Mouse (Mus musculus): ENCODE results near the gene Bcap29. TPM values are rescaled to one million over a fixed set of nuclear protein-coding genes. Genes with fewer than 3 reads are reported as not detected.
A peak's percentile ranks its signal among the peaks of the same experiment; 100 is the strongest.
"Not testable (repeated sequence)": the region's sequence is repeated elsewhere in the genome, so short reads cannot be mapped to it uniquely, and the experiment has no call there.

Gene Bcap29
- polyA plus RNA-seq, 1 experiment: 0.56 TPM

DNA sequence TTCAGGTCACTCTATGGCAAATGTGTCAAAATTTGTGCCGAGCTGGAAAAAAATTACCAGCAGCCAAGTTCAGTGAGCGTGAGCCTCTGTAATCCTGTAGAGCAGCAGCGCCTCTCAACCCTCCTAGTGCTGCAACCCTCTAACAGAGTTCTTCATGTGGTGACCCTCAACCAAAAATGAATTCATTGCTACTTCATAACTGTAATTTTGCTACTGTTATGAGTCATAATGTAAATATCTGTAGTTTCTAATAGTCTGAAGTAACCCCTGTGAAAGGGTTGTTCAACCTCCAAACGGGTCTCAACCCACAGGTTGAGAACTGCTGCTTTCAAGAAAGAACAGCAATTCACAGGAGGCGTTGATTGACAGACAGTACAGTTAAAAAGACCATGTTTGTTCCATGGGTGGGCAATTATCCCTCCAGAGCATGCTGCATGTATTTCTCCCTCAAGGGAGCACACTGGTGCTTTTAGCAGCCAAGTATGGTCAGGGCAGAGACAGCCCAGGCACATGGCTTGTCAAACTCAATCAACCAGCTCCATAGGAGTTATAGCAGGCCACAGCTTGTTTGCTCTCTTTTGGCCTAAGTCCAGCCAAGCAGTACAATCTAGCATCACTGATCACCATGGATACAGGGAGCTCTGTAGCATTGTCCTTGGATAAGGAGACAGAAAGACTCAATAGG lies 53.7 kb downstream of the Bcap29 start:
- 88% methylated on average over 5 of the region's 5 CpGs for WGBS
- Histone ChIP-seq H3K27ac (ENCODE audit: insufficient read depth, low read depth, low read length) (no peak overlapping the region), H3K27me3 (ENCODE audit: control insufficient read depth, insufficient read depth, low read length) (no peaks in the 10 kb centered on the region), H3K4me3 (ENCODE audit: low read depth, low read length) (no peak overlapping the region), H3K36me3 (ENCODE audit: control insufficient read depth, insufficient read depth, low read length) (no peaks in the 10 kb centered on the region), H3K4me1 (ENCODE audit: control insufficient read depth, insufficient read depth, insufficient read length, low read length) (no peaks in the 10 kb centered on the region)
- TF ChIP-seq POLR2A (IDR thresholded peaks at IDR 0.05; ENCODE audit: low read depth, low read length) (no peak), CTCF (IDR thresholded peaks at IDR 0.05; ENCODE audit: extremely low read depth, insufficient read length, insufficient replicate concordance, low read depth, low read length) (no peak)

DNA sequence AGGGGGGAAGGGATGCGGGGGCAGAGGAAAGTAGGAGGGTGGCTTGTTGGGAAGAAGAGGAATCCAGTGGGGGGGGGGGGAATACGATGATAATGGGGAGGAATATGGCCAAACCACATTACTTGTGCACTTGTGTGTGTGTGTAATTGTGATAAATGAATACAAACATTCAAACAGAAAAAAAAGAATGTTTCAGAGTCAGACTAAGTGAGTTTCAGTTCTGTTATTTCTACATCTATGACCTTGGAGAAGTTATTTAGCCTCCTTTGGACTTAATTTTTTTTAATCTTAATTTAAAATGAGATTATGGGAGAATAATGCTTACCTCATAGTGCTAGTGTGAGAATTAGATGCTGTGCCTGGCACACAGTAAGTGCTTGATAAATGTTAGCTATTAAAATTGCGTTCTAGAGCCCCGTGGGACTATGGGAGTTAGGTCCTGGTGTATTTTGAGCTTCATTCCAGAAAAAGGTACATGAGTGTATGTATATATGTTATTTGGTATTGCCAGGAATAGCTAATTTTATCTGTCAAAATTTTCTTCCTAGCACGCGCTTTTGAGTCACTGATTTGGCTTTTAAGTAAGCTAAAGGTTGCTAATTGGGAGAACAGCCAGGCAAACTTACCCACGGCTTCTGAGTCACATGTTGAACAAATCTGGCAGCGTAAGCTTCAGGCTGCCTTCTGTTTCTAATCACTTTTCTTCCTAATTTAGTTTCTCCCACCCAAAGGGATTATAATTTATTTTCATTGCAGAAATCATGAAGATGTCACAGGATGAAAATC lies 55.6 kb downstream of the Bcap29 start:
- Histone ChIP-seq H3K4me3 (ENCODE audit: low read depth, low read length) (no peak overlapping the region), H3K4me1 (ENCODE audit: control insufficient read depth, insufficient read depth, insufficient read length, low read length) (no peaks in the 10 kb centered on the region), H3K36me3 (ENCODE audit: control insufficient read depth, insufficient read depth, low read length) (no peaks in the 10 kb centered on the region), H3K27ac (ENCODE audit: insufficient read depth, low read depth, low read length) (no peak overlapping the region), H3K27me3 (ENCODE audit: control insufficient read depth, insufficient read depth, low read length) (no peaks in the 10 kb centered on the region)
- no peak for TF ChIP-seq POLR2A (IDR thresholded peaks at IDR 0.05; ENCODE audit: low read depth, low read length)
- TF ChIP-seq CTCF (IDR thresholded peaks at IDR 0.05; ENCODE audit: extremely low read depth, insufficient read length, insufficient replicate concordance, low read depth, low read length): no peak
- 87% methylated on average over 8 of the region's 8 CpGs for WGBS

DNA sequence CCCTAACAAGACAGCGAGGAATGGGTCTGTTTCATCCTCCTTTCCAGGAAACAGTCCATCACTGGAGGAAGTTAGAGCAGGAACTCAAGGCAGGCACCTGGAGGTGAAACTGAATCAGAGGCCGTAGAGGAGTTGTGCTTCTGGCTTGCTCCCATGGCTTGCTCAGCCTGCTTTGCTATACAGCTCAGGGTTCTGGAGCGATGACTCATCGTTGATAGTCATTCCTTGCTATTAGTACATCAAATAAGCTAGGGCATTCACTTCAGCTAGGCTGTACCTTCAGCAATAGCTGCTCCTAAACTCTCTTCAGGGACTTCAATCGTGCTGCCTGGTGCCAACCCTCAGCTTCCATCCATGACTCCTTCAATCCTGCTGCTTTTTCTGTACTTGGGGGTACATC lies 60.0 kb downstream of the Bcap29 start:
- 84% methylated on average over 5 of the region's 5 CpGs for WGBS
- Histone ChIP-seq H3K4me1 (ENCODE audit: control insufficient read depth, insufficient read depth, insufficient read length, low read length) (no peaks in the 10 kb centered on the region), H3K27me3 (ENCODE audit: control insufficient read depth, insufficient read depth, low read length) (no peaks in the 10 kb centered on the region), H3K36me3 (ENCODE audit: control insufficient read depth, insufficient read depth, low read length) (no peaks in the 10 kb centered on the region), H3K27ac (ENCODE audit: insufficient read depth, low read depth, low read length) (no peak overlapping the region), H3K4me3 (ENCODE audit: low read depth, low read length) (no peak overlapping the region)
- TF ChIP-seq POLR2A (IDR thresholded peaks at IDR 0.05; ENCODE audit: low read depth, low read length): no peak
- no peak for TF ChIP-seq CTCF (IDR thresholded peaks at IDR 0.05; ENCODE audit: extremely low read depth, insufficient read length, insufficient replicate concordance, low read depth, low read length)

DNA sequence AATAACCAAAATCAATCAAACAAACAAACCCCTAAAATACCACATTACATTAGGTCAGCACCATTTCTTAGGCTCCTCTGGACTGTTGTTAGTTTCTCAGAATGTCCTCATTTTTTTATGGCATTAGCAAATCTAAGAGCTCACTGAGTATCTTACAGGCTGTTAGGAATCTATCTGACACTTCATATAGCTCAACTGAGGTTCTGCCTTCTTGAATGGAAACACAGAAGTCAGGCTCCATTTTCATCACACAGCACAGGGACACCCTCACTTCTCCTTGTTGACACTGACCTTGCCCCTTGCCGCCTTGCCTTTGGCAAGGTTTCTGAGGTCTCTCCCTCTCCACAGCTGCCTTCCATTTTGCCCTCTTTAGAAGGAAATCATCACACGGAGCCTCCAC lies 64.7 kb downstream of the Bcap29 start:
- no peak overlapping the region for H3K4me3 ChIP-seq (ENCODE audit: low read depth, low read length)
- TF ChIP-seq POLR2A (IDR thresholded peaks at IDR 0.05; ENCODE audit: low read depth, low read length): no peak
- no peak for TF ChIP-seq CTCF (IDR thresholded peaks at IDR 0.05; ENCODE audit: extremely low read depth, insufficient read length, insufficient replicate concordance, low read depth, low read length)
- 0 out of 2 replicates have a peak, but pooled peaks cover 2% of the 10 kb centered on the region for H3K4me1 ChIP-seq (ENCODE audit: control insufficient read depth, insufficient read depth, insufficient read length, low read length)
- no peaks in the 10 kb centered on the region for H3K36me3 ChIP-seq (ENCODE audit: control insufficient read depth, insufficient read depth, low read length)
- no peak overlapping the region for H3K27ac ChIP-seq (ENCODE audit: insufficient read depth, low read depth, low read length)
- WGBS: 62% methylated on average over 2 of the region's 2 CpGs
- H3K27me3 ChIP-seq (ENCODE audit: control insufficient read depth, insufficient read depth, low read length): no peaks in the 10 kb centered on the region

DNA sequence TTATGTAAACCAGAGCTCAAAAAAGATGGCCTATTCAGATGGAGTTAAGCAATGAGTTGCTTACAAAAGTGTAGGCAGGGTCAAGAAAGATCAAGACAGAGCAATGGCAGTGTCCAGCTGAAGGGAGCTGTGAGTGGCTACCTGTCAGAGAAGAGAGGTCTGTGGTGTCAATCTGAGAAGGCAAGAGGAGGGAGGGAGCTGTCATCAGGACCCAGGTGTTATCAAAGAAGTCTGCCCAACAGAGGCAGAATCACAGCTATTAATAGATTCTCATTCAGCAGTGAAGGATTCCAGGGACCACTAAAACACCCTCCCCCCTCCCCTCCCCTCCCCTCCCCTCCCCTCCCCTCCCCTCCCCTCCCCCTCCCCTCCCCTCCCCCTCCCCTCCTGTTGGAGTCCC lies 65.8 kb downstream of the Bcap29 start:
- TF ChIP-seq CTCF (IDR thresholded peaks at IDR 0.05; ENCODE audit: extremely low read depth, insufficient read length, insufficient replicate concordance, low read depth, low read length) (no peak), POLR2A (IDR thresholded peaks at IDR 0.05; ENCODE audit: low read depth, low read length) (no peak)
- Histone ChIP-seq H3K4me1 (ENCODE audit: control insufficient read depth, insufficient read depth, insufficient read length, low read length) (0 out of 2 replicates have a peak, but pooled peaks cover 2% of the 10 kb centered on the region), H3K4me3 (ENCODE audit: low read depth, low read length) (no peak overlapping the region), H3K27me3 (ENCODE audit: control insufficient read depth, insufficient read depth, low read length) (no peaks in the 10 kb centered on the region), H3K36me3 (ENCODE audit: control insufficient read depth, insufficient read depth, low read length) (no peaks in the 10 kb centered on the region), H3K27ac (ENCODE audit: insufficient read depth, low read depth, low read length) (no peak overlapping the region)

DNA sequence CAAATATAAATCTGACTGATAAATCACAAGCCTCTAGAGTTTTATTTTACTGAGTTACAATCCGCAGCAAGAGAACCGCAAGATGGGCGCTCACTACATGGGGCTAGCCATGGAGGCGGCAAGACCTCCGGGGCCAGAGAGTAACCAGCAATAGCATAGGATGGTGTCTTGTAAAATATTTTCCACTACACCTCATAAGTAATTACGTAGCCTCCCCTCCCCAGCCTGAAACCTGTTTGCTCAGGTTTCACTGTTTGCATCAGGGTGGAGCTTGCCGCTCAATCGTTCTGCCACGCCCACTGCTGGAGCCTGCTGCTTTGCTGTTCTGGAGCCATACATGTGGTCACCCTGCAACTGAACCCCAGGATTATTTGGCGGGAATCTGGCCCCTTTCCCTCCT lies 66.9 kb downstream of the Bcap29 start:
- H3K4me1 ChIP-seq (ENCODE audit: control insufficient read depth, insufficient read depth, insufficient read length, low read length); H3K27me3 ChIP-seq (ENCODE audit: control insufficient read depth, insufficient read depth, low read length); H3K36me3 ChIP-seq (ENCODE audit: control insufficient read depth, insufficient read depth, low read length); H3K27ac ChIP-seq (ENCODE audit: insufficient read depth, low read depth, low read length): not testable (repeated sequence)
- peak overlapping the region; percentile 40; the same call in 1 of the 2 replicates for H3K4me3 ChIP-seq (ENCODE audit: low read depth, low read length)
- 15% methylated on average over 10 of the region's 10 CpGs for WGBS

DNA sequence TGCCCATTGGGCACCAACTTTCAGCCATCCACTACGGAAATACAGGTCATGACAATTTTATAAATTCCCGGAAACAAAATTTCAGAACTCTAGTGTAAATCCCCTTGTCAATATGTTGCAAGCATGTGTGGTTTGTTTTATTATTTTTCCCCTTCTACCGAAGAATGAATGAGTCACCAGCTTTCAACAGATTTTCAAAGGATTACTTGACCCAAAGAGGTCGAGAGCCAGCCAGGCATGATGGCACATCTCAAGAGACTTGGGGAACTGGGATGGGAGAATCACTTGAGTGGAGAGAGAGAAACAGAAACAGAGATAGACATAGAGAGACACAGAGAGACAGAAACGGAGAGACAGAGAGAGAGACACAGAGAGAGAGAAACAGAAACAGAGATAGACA lies 73.7 kb downstream of the Bcap29 start:
- no peaks in the 10 kb centered on the region for H3K4me1 ChIP-seq (ENCODE audit: control insufficient read depth, insufficient read depth, insufficient read length, low read length)
- 77% methylated on average over 5 of the region's 5 CpGs for WGBS
- no peaks in the 10 kb centered on the region for H3K36me3 ChIP-seq (ENCODE audit: control insufficient read depth, insufficient read depth, low read length)
- peaks cover 24% of the 10 kb centered on the region for H3K27me3 ChIP-seq (ENCODE audit: control insufficient read depth, insufficient read depth, low read length)
- no peak overlapping the region for H3K4me3 ChIP-seq (ENCODE audit: low read depth, low read length)
- H3K27ac ChIP-seq (ENCODE audit: insufficient read depth, low read depth, low read length): no peak overlapping the region
- no peak for TF ChIP-seq POLR2A (IDR thresholded peaks at IDR 0.05; ENCODE audit: low read depth, low read length)
- TF ChIP-seq CTCF (IDR thresholded peaks at IDR 0.05; ENCODE audit: extremely low read depth, insufficient read length, insufficient replicate concordance, low read depth, low read length): no peak

Data from small intestine, adult 2 months (tissue).